Mouse (Mus musculus): ENCODE measurements around the gene Apof. TPM values are rescaled to one million over a fixed set of nuclear protein-coding genes. Genes with fewer than 3 reads are reported as not detected.

Gene Apof
- polyA plus RNA-seq, 1 experiment from 2014 or later = 0.49 TPM

DNA sequence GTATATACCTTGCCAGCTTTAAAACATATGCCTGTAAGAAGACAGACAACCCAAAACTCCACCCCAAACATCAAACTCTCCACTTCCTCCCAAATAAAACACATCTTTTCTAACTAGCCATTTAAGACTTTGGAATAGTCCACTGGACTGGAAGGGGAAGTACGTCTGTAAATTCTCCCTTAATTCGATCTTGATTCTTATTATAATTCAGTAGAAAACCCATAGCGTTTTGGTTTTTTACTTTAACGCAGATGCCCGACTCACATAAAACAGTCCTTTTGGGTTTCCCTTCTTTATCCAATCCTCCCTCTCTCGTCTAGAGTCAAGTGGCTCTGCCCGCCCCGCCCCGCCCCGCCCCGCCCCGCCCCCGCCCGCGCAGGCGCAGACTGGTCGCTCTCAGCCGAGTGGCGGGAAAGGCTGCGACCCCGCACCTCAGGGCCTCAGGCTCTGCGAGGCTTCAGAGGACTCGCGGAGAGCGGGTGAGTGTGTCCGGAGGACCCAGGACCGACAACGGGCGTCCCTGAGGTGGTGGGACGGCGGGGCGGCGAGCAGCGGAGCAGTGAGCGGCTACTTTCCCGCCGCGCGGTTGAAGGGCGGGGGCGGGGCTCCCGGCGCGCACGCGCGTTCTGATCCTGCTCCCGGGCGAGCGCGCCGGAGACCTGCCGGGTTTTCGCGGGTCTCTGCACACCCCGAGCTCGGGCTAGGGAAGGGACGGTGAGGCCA, 36.6 kb upstream of the Apof start, which contains the start of gene Timeless:
Gene Timeless (plus strand): TSS at position 369 of the 723 bp plus-strand sequence.
- peak within 1 kb of the TSS; percentile 88 for H3K27ac ChIP-seq (ENCODE audit: low read depth, low read length)
- peak; percentile 92 for ATAC-seq (replicated peaks; ENCODE audit: insufficient number of reproducible peaks, low FRiP score, low TSS enrichment)
- peak within 1 kb of the TSS; percentile 95 for H3K9ac ChIP-seq (ENCODE audit: low read depth, low read length)
- H3K36me3 ChIP-seq (ENCODE audit: control insufficient read depth, insufficient read depth, low read length) = no peaks in the 10 kb centered on the region
- under 1% methylated on average over 55 of the region's 58 CpGs for WGBS (ENCODE audit: insufficient replicate concordance)
- H3K4me3 ChIP-seq (ENCODE audit: low read depth, low read length) = peak within 1 kb of the TSS; percentile 83
- H3K9me3 ChIP-seq (replicated peaks; ENCODE audit: control insufficient read depth, low read length) = no peaks in the 10 kb centered on the region
- H3K27me3 ChIP-seq (ENCODE audit: control insufficient read depth, insufficient read depth, low read length) = no peaks in the 10 kb centered on the region
- H3K4me1 ChIP-seq (ENCODE audit: control insufficient read depth, insufficient read depth, low read length) = peaks cover 9% of the 10 kb centered on the region
- H3K4me2 ChIP-seq = peak within 1 kb of the TSS; percentile 70

DNA sequence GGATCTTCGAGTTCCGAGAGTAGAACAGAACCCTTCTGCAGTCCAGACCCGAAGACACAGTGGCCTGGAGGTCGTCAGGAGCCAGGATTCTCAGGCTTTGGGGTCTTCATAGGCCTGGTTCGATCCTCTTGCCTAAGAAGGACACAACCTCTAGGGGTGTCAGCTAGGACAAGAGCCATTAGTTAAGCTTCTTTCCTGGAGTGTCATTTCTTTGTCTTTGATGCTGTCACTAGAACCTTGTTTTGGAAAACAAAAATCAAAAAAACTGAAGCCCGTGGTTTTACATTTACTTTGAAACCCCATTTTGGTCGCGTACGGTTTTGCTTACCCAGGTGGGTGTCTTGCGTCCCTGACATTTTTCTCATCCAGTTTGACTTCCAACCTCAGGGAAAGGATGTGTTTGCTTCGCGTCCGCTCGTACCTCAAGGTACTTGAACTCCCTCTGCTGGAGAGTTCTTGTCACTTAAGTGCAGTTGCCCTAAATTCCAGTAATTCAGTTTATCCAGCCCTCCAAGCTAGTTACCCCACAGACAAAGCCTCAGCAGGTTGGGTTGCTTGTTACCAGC, 36.0 kb upstream of the Apof start:
- peaks cover 9% of the 10 kb centered on the region for H3K4me1 ChIP-seq (ENCODE audit: control insufficient read depth, insufficient read depth, low read length)
- peak overlapping the region; percentile 95 for H3K9ac ChIP-seq (ENCODE audit: low read depth, low read length)
- peak overlapping the region; percentile 88 for H3K27ac ChIP-seq (ENCODE audit: low read depth, low read length)
- ATAC-seq (replicated peaks; ENCODE audit: insufficient number of reproducible peaks, low FRiP score, low TSS enrichment) = peak; percentile 33
- under 1% methylated on average over 14 of the region's 14 CpGs for WGBS (ENCODE audit: insufficient replicate concordance)
- no peaks in the 10 kb centered on the region for H3K27me3 ChIP-seq (ENCODE audit: control insufficient read depth, insufficient read depth, low read length)
- peak overlapping the region; percentile 70 for H3K4me2 ChIP-seq
- no peaks in the 10 kb centered on the region for H3K36me3 ChIP-seq (ENCODE audit: control insufficient read depth, insufficient read depth, low read length)
- H3K9me3 ChIP-seq (replicated peaks; ENCODE audit: control insufficient read depth, low read length) = no peaks in the 10 kb centered on the region
- H3K4me3 ChIP-seq (ENCODE audit: low read depth, low read length) = peak overlapping the region; percentile 83

DNA sequence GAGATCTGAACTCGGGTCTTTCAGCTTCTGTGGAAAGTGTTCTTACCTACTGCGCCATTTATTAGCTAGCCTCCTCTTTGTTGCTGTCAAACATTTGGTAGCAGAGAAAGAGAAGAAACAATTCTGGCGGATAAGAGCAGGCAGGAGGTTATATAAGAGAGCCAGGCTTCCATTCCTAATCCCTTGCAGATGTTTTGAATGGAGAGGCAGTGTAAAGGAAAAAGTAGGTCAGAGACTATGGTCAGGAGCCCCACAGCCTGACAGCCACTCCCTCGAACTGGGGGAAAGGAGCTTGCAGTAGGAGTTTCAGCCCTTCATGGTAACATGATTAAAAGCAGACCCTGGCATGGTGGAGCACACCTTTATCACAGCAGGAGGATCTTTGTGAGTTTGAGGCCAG, 32.1 kb upstream of the Apof start:
- no peaks in the 10 kb centered on the region for H3K27me3 ChIP-seq (ENCODE audit: control insufficient read depth, insufficient read depth, low read length)
- WGBS (ENCODE audit: insufficient replicate concordance) = 71% methylated on average over 4 of the region's 4 CpGs
- ATAC-seq (replicated peaks; ENCODE audit: insufficient number of reproducible peaks, low FRiP score, low TSS enrichment) = no peak
- H3K27ac ChIP-seq (ENCODE audit: low read depth, low read length) = no peak overlapping the region
- H3K36me3 ChIP-seq (ENCODE audit: control insufficient read depth, insufficient read depth, low read length) = peaks cover 5% of the 10 kb centered on the region
- H3K9ac ChIP-seq (ENCODE audit: low read depth, low read length) = no peak overlapping the region
- H3K4me2 ChIP-seq = no peak overlapping the region
- no peak overlapping the region for H3K4me3 ChIP-seq (ENCODE audit: low read depth, low read length)
- peaks cover 3% of the 10 kb centered on the region; the same call in 1 of the 2 replicates for H3K4me1 ChIP-seq (ENCODE audit: control insufficient read depth, insufficient read depth, low read length)
- no peaks in the 10 kb centered on the region for H3K9me3 ChIP-seq (replicated peaks; ENCODE audit: control insufficient read depth, low read length)

DNA sequence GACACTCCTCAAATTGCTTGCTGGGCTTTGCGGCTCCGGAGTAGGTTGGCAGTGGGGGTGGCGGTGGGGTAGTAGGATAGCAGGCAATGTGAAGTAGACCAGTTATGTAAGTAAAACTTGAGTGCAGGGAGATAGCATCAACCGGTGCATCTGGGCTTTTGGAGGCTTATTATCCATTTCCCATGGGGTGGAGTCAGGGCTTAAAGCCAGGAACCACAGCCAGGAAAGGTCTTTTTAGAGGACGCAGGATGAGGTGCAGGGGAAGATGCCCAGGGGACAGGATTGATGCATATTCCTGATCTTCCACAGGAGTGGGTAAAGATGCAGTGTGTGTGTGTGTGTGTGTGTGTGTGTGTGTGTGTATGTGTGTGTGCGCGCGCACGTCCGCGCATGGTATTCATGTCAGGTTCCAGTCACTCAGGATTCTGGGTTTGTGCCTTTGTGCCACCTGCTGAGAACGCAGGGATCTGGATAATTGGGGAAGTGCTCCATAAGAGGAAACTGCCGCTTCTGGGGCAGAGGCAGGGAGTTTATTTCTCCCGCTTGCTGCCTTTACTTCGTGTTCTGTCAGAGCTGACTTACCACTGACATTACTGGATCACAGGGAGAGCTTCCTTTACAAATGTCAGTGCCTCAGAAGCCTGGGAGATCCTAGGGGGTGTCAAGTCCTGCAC, 30.5 kb upstream of the Apof start:
- Histone ChIP-seq H3K27ac (ENCODE audit: low read depth, low read length) (no peak overlapping the region), H3K4me2 (no peak overlapping the region), H3K4me3 (ENCODE audit: low read depth, low read length) (no peak overlapping the region), H3K9ac (ENCODE audit: low read depth, low read length) (no peak overlapping the region), H3K4me1 (ENCODE audit: control insufficient read depth, insufficient read depth, low read length) (peaks cover 3% of the 10 kb centered on the region; the same call in 1 of the 2 replicates), H3K36me3 (ENCODE audit: control insufficient read depth, insufficient read depth, low read length) (peaks cover 10% of the 10 kb centered on the region), H3K9me3 (replicated peaks; ENCODE audit: control insufficient read depth, low read length) (no peaks in the 10 kb centered on the region), H3K27me3 (ENCODE audit: control insufficient read depth, insufficient read depth, low read length) (no peaks in the 10 kb centered on the region)
- ATAC-seq (replicated peaks; ENCODE audit: insufficient number of reproducible peaks, low FRiP score, low TSS enrichment) = no peak
- WGBS (ENCODE audit: insufficient replicate concordance) = 79% methylated on average over 15 of the region's 15 CpGs

DNA sequence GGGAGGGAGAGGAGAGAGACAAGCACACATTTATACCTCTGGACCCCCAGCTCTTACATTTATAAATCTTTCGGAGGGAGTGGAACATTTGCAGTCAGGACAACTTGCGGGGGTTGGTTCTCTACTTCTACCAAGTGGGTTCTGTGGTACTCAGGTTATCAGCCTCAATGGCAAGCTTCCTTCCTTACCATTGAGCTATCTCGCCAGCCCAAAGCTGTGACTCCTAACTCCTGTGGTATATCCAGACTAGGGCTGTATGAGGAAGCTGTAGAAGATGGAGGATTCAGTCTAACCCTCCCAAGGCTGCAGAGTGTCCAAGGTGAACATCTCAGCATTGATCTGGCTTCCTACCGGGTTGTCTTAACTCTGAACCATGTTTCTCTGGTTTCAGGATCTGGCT, 29.3 kb upstream of the Apof start:
- H3K36me3 ChIP-seq (ENCODE audit: control insufficient read depth, insufficient read depth, low read length) = peaks cover 20% of the 10 kb centered on the region
- no peak overlapping the region for H3K27ac ChIP-seq (ENCODE audit: low read depth, low read length)
- no peaks in the 10 kb centered on the region for H3K9me3 ChIP-seq (replicated peaks; ENCODE audit: control insufficient read depth, low read length)
- no peak for ATAC-seq (replicated peaks; ENCODE audit: insufficient number of reproducible peaks, low FRiP score, low TSS enrichment)
- no peaks in the 10 kb centered on the region for H3K4me1 ChIP-seq (ENCODE audit: control insufficient read depth, insufficient read depth, low read length)
- H3K4me3 ChIP-seq (ENCODE audit: low read depth, low read length) = no peak overlapping the region
- no peaks in the 10 kb centered on the region for H3K27me3 ChIP-seq (ENCODE audit: control insufficient read depth, insufficient read depth, low read length)
- no peak overlapping the region for H3K4me2 ChIP-seq
- no peak overlapping the region for H3K9ac ChIP-seq (ENCODE audit: low read depth, low read length)
- WGBS (ENCODE audit: insufficient replicate concordance) = 82% methylated on average over 4 of the region's 4 CpGs

DNA sequence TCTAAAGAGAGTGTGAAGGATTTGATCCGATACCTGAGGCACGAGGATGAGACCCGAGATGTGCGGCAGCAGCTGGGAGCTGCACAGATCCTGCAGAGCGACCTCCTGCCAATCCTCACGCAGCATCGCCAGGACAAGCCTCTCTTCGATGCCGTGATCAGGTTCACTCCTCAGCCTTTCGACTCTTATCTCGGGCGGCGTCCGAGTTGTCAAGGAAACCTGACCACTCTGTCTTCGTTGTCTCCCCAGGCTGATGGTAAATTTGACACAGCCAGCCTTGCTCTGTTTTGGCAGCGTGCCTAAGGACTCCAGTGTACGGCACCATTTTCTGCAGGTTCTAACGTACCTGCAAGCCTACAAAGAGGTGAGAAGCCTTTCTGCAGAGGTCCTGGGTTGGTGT, 28.3 kb upstream of the Apof start:
- Histone ChIP-seq H3K36me3 (ENCODE audit: control insufficient read depth, insufficient read depth, low read length) (peaks cover 29% of the 10 kb centered on the region), H3K4me3 (ENCODE audit: low read depth, low read length) (no peak overlapping the region), H3K9me3 (replicated peaks; ENCODE audit: control insufficient read depth, low read length) (no peaks in the 10 kb centered on the region), H3K27ac (ENCODE audit: low read depth, low read length) (no peak overlapping the region), H3K27me3 (ENCODE audit: control insufficient read depth, insufficient read depth, low read length) (no peaks in the 10 kb centered on the region), H3K4me2 (no peak overlapping the region), H3K9ac (ENCODE audit: low read depth, low read length) (no peak overlapping the region), H3K4me1 (ENCODE audit: control insufficient read depth, insufficient read depth, low read length) (no peaks in the 10 kb centered on the region)
- ATAC-seq (replicated peaks; ENCODE audit: insufficient number of reproducible peaks, low FRiP score, low TSS enrichment) = no peak
- WGBS (ENCODE audit: insufficient replicate concordance) = 63% methylated on average over 18 of the region's 18 CpGs

DNA sequence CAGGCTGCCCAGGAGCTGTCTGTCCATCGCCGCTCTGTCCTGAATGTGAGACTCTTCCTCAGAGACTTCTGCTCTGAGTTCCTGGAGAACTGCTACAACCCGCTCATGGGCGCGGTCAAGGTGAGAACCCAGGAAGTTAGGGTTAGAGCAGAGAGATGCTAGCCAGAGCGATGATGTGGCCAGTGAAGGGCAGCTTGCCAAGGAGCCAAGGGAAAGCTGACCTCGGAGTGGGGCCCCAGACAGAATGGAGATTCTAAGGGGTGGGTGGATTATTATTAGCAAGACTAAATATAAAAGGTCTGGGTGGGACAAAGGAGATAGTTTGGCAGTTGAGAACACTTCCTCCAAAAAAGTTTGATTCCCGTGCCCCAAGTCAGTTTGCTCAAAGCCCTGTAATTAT, 25.2 kb upstream of the Apof start:
- Histone ChIP-seq H3K4me1 (ENCODE audit: control insufficient read depth, insufficient read depth, low read length) (no peaks in the 10 kb centered on the region), H3K9me3 (replicated peaks; ENCODE audit: control insufficient read depth, low read length) (no peaks in the 10 kb centered on the region), H3K36me3 (ENCODE audit: control insufficient read depth, insufficient read depth, low read length) (peaks cover 41% of the 10 kb centered on the region), H3K27me3 (ENCODE audit: control insufficient read depth, insufficient read depth, low read length) (no peaks in the 10 kb centered on the region), H3K9ac (ENCODE audit: low read depth, low read length) (no peak overlapping the region), H3K27ac (ENCODE audit: low read depth, low read length) (no peak overlapping the region), H3K4me2 (no peak overlapping the region), H3K4me3 (ENCODE audit: low read depth, low read length) (no peak overlapping the region)
- ATAC-seq (replicated peaks; ENCODE audit: insufficient number of reproducible peaks, low FRiP score, low TSS enrichment) = no peak
- WGBS (ENCODE audit: insufficient replicate concordance) = 94% methylated on average over 8 of the region's 8 CpGs

DNA sequence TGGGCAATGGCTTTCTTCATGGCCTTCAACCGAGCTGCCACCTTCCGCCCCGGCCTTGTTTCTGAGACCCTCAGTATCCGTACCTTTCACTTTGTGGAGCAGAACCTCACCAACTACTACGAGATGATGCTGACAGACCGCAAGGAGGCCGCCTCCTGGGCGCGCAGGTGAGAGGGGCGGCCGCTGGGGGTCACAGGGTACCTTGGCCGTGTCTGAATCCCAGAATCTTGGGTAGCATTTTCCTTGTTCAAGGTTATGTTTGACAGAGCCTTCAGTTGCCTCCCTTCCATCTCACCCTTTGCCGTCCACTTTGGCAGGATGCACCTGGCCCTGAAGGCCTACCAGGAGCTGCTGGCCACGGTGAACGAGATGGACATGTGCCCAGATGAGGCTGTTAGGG, 24.4 kb upstream of the Apof start:
- H3K27ac ChIP-seq (ENCODE audit: low read depth, low read length) = no peak overlapping the region
- H3K27me3 ChIP-seq (ENCODE audit: control insufficient read depth, insufficient read depth, low read length) = no peaks in the 10 kb centered on the region
- WGBS (ENCODE audit: insufficient replicate concordance) = 93% methylated on average over 15 of the region's 15 CpGs
- H3K4me2 ChIP-seq = no peak overlapping the region
- no peak for ATAC-seq (replicated peaks; ENCODE audit: insufficient number of reproducible peaks, low FRiP score, low TSS enrichment)
- no peaks in the 10 kb centered on the region for H3K4me1 ChIP-seq (ENCODE audit: control insufficient read depth, insufficient read depth, low read length)
- no peak overlapping the region for H3K4me3 ChIP-seq (ENCODE audit: low read depth, low read length)
- no peak overlapping the region for H3K9ac ChIP-seq (ENCODE audit: low read depth, low read length)
- H3K36me3 ChIP-seq (ENCODE audit: control insufficient read depth, insufficient read depth, low read length) = peaks cover 45% of the 10 kb centered on the region
- no peaks in the 10 kb centered on the region for H3K9me3 ChIP-seq (replicated peaks; ENCODE audit: control insufficient read depth, low read length)

Data from heart, embryonic 11.5 days (tissue).